Mouse (Mus musculus): Measurements from ENCODE around the gene Tnfrsf8. TPM values are rescaled to one million over a fixed set of nuclear protein-coding genes. Genes with fewer than 3 reads are reported as not detected.

Tnfrsf8 gene
- total RNA-seq, 2 experiments from 2014 or later: 0.10 to 0.40 TPM

GRCm38 (mm10) chr4:145233487-145234228, 81.3 kb downstream of the Tnfrsf8 start:
- DNase-seq: no peak

GRCm38 (mm10) chr4:145231732-145232131, 83.2 kb downstream of the Tnfrsf8 start:
- no peak for DNase-seq

- no peak for DNase-seq
Observed at GRCm38 (mm10) chr4:145230647-145231046, 84.3 kb downstream of the Tnfrsf8 start.

- DNase-seq: no peak
Observed at GRCm38 (mm10) chr4:145229524-145230163, 85.3 kb downstream of the Tnfrsf8 start.

- DNase-seq: no peak
Observed at GRCm38 (mm10) chr4:145229051-145229450, 85.9 kb downstream of the Tnfrsf8 start.

GRCm38 (mm10) chr4:145224613-145225012, 90.4 kb downstream of the Tnfrsf8 start:
- no peak for DNase-seq

- no peak for DNase-seq
Observed at GRCm38 (mm10) chr4:145222064-145222463, 92.9 kb downstream of the Tnfrsf8 start.

GRCm38 (mm10) chr4:145221379-145221778, 93.6 kb downstream of the Tnfrsf8 start:
- no peak for DNase-seq

GRCm38 (mm10) chr4:145220001-145220400, 95.0 kb downstream of the Tnfrsf8 start:
- no peak for DNase-seq

GRCm38 (mm10) chr4:145219240-145219985, 95.6 kb downstream of the Tnfrsf8 start:
- peak; percentile 56 to 71 for DNase-seq

- no peak for DNase-seq
Observed at GRCm38 (mm10) chr4:145217837-145218236, 97.1 kb downstream of the Tnfrsf8 start.

Other genes starting within 250 kb of the Tnfrsf8 start
- 10 to 100 TPM; 59.1 to 83.2 TPM for gene Vps13d, start 120.2 kb downstream of the Tnfrsf8 start, total RNA-seq (2021)
- gene Tnfrsf1b, start 68.3 kb downstream of the Tnfrsf8 start, total RNA-seq (2021): 1 to 10 TPM; 7.6 to 9.7 TPM
- gene Zfp990, start 195.6 kb upstream of the Tnfrsf8 start, total RNA-seq (2021): 1 to 10 TPM in 1 of 2 experiments, under 1 TPM in 1; 0.86 to 1.2 TPM